32 mouse cellular contexts compared by ENCODE assay signal in genomic region chr6:86689671-86690070, GRCm38 (mm10). TPM values are rescaled to one million over a fixed set of nuclear protein-coding genes. Genes with fewer than 3 reads are reported as not detected.
A peak's percentile ranks its signal among the peaks of the same experiment; 100 is the strongest.
DNase-seq lines count a peak whose midpoint lies in the region; ATAC-seq and TF ChIP-seq lines count a peak whose summit lies in the region.
"Had no signal": no experiment of that assay in that cellular context is flagged by ENCODE, and none has a peak within 500 bp of the region (broad histone marks: within the 10 kb centered on the region; RNA-seq: fewer than 3 reads in every experiment).

No protein-coding gene starts in this region.

- no peak for TF ChIP-seq CTCF in liver, embryonic 14.5 days (IDR thresholded peaks at IDR 0.05; ENCODE audit: low read depth)

- TF ChIP-seq EP300 in liver, embryonic 14.5 days (IDR thresholded peaks at IDR 0.05; ENCODE audit: low read depth), result peak; percentile 26; the same call in 1 of the 2 replicates

- no peaks in the 10 kb centered on the region for H3K36me3 ChIP-seq in liver, embryonic 11.5 days (ENCODE audit: control insufficient read depth, insufficient read depth, low read length)
- peaks cover 3% of the 10 kb centered on the region for H3K36me3 ChIP-seq in liver, embryonic 14.5 days (replicated peaks; ENCODE audit: control insufficient read depth, insufficient read depth, low read depth)
- H3K36me3 ChIP-seq in heart, embryonic 12.5 days, result peaks cover 29% of the 10 kb centered on the region
- peaks cover 34% of the 10 kb centered on the region for H3K36me3 ChIP-seq in hindbrain, embryonic 12.5 days

- 81% methylated on average over 3 of the region's 3 CpGs for WGBS in liver, embryonic 11.5 days
- 44% methylated on average over 3 of the region's 3 CpGs for WGBS in liver, embryonic 14.5 days (ENCODE audit: insufficient replicate concordance)
- 89% methylated on average over 3 of the region's 3 CpGs for WGBS in heart, embryonic 12.5 days
- WGBS in hindbrain, embryonic 12.5 days, result 87% methylated on average over 3 of the region's 3 CpGs

- no peak overlapping the region for H3K27ac ChIP-seq in liver, embryonic 11.5 days (ENCODE audit: low read depth, low read length)
- no peak overlapping the region for H3K27ac ChIP-seq in liver, embryonic 14.5 days
- no peak overlapping the region for H3K27ac ChIP-seq in heart, embryonic 12.5 days (ENCODE audit: poor library complexity, severe bottlenecking)
- no peak overlapping the region for H3K27ac ChIP-seq in hindbrain, embryonic 12.5 days
- H3K27ac ChIP-seq: embryonic facial prominence, embryonic 12.5 days; embryonic facial prominence, embryonic 15.5 days; forebrain, embryonic 10.5 days; forebrain, embryonic 13.5 days; heart, adult 2 months; heart, embryonic 15.5 days; hindbrain, embryonic 10.5 days; hindbrain, embryonic 14.5 days; hindbrain, postnatal 0 days had no signal

- ATAC-seq in liver, embryonic 11.5 days (replicated peaks; ENCODE audit: low FRiP score), result peak; percentile 78
- 0 out of 2 replicates have a peak, but pooled peaks have one; percentile 19 for ATAC-seq in erythroblast, adult 5-6 weeks (replicated peaks; ENCODE audit: low FRiP score, poor library complexity, severe bottlenecking)
- peak; percentile 70 for ATAC-seq in liver, embryonic 14.5 days (ENCODE audit: insufficient read depth)
- peak; percentile 67 for ATAC-seq in megakaryocyte progenitor cell, adult 5-6 weeks (replicated peaks; ENCODE audit: poor library complexity)
- no peak for ATAC-seq in heart, embryonic 12.5 days (ENCODE audit: insufficient number of reproducible peaks, low FRiP score)
- ATAC-seq in CD4-positive, CD25-positive, alpha-beta regulatory T cell, adult 4 months, result no peak
- ATAC-seq in hindbrain, embryonic 12.5 days (ENCODE audit: low FRiP score), result no peak
- ATAC-seq: forebrain, embryonic 13.5 days; forebrain, embryonic 16.5 days; hindbrain, postnatal 0 days; inflammation-experienced regulatory T-cells, adult 6 months had no signal

- no peak overlapping the region for H3K9ac ChIP-seq in liver, embryonic 11.5 days (ENCODE audit: low read depth, low read length)
- no peak overlapping the region for H3K9ac ChIP-seq in liver, embryonic 14.5 days (replicated peaks)
- H3K9ac ChIP-seq in heart, embryonic 12.5 days, result no peak overlapping the region
- no peak overlapping the region for H3K9ac ChIP-seq in hindbrain, embryonic 12.5 days
- H3K9ac ChIP-seq: embryonic facial prominence, embryonic 12.5 days; embryonic facial prominence, embryonic 15.5 days; forebrain, embryonic 13.5 days; heart, embryonic 15.5 days; hindbrain, embryonic 14.5 days had no signal

- no peaks in the 10 kb centered on the region for H3K27me3 ChIP-seq in liver, embryonic 11.5 days (replicated peaks; ENCODE audit: control insufficient read depth, insufficient read depth, low read length)
- H3K27me3 ChIP-seq in liver, embryonic 14.5 days (ENCODE audit: control insufficient read depth, insufficient read depth, low read length), result no peaks in the 10 kb centered on the region
- no peaks in the 10 kb centered on the region for H3K27me3 ChIP-seq in heart, embryonic 12.5 days (replicated peaks)
- H3K27me3 ChIP-seq in hindbrain, embryonic 12.5 days, result no peaks in the 10 kb centered on the region
- H3K27me3 ChIP-seq: CH12.LX; embryonic facial prominence, embryonic 12.5 days; embryonic facial prominence, embryonic 15.5 days; forebrain, embryonic 13.5 days; heart, embryonic 15.5 days had no signal

- no peak for DNase-seq in liver, embryonic 11.5 days (ENCODE audit: low spot score)
- DNase-seq in liver, result no peak
- no peak for DNase-seq in liver, embryonic 14.5 days (ENCODE audit: low read depth in 3 of 3, low spot score in 3 of 3)
- DNase-seq: adrenal gland, adult 2 months; adrenal gland, postnatal 14 days; cerebellum, adult 11-12 months; cerebellum, adult 9-10 months; cerebellum, postnatal 25 days; gastrocnemius, postnatal 10 days; gastrocnemius, postnatal 36 days; heart, adult 2 months; heart, postnatal 10 days; heart, postnatal 36 days had no signal

- H3K4me1 ChIP-seq in liver, embryonic 11.5 days (replicated peaks; ENCODE audit: control insufficient read depth, insufficient read depth, low read length), result 0 out of 2 replicates have a peak, but pooled peaks cover 3% of the 10 kb centered on the region
- peaks cover 5 to 14% of the 10 kb centered on the region in 2 experiments; a peak in 3 of 4 replicates for H3K4me1 ChIP-seq in liver, embryonic 14.5 days (replicated peaks; ENCODE audit: control insufficient read depth in 2 of 2, insufficient read depth in 2 of 2, low read length in 1 of 2)
- no peaks in the 10 kb centered on the region; the same call in 1 of the 2 replicates for H3K4me1 ChIP-seq in heart, embryonic 12.5 days (replicated peaks)
- H3K4me1 ChIP-seq in hindbrain, embryonic 12.5 days, result 0 out of 2 replicates have a peak, but pooled peaks cover 3% of the 10 kb centered on the region
- H3K4me1 ChIP-seq: embryonic facial prominence, embryonic 12.5 days; heart, embryonic 15.5 days had no signal

- H3K9me3 ChIP-seq in liver, embryonic 11.5 days (ENCODE audit: control insufficient read depth, low read length), result no peaks in the 10 kb centered on the region
- H3K9me3 ChIP-seq in liver, embryonic 14.5 days (ENCODE audit: control insufficient read depth, low read length), result no peaks in the 10 kb centered on the region
- H3K9me3 ChIP-seq in heart, embryonic 12.5 days (replicated peaks), result no peaks in the 10 kb centered on the region
- H3K9me3 ChIP-seq in hindbrain, embryonic 12.5 days (replicated peaks), result no peaks in the 10 kb centered on the region
- H3K9me3 ChIP-seq: embryonic facial prominence, embryonic 12.5 days; embryonic facial prominence, embryonic 15.5 days; forebrain, embryonic 10.5 days; forebrain, embryonic 13.5 days; G1E; heart, embryonic 15.5 days; hindbrain, embryonic 10.5 days had no signal

- no peak overlapping the region for H3K4me2 ChIP-seq in liver, embryonic 11.5 days
- H3K4me2 ChIP-seq in liver, embryonic 14.5 days (ENCODE audit: low read depth), result no peak overlapping the region; the same call in 1 of the 2 replicates
- no peak overlapping the region for H3K4me2 ChIP-seq in heart, embryonic 12.5 days
- H3K4me2 ChIP-seq in hindbrain, embryonic 12.5 days (replicated peaks), result no peak overlapping the region
- H3K4me2 ChIP-seq: embryonic facial prominence, embryonic 12.5 days; embryonic facial prominence, embryonic 15.5 days; forebrain, embryonic 13.5 days; heart, embryonic 11.5 days; heart, embryonic 15.5 days; hindbrain, embryonic 14.5 days had no signal

- no peak overlapping the region for H3K4me3 ChIP-seq in liver, embryonic 11.5 days (ENCODE audit: low read depth, low read length)
- H3K4me3 ChIP-seq in liver, embryonic 14.5 days (ENCODE audit: insufficient read depth in 1 of 2, low read depth in 2 of 2, low read length in 2 of 2), result no peak overlapping the region
- no peak overlapping the region for H3K4me3 ChIP-seq in heart, embryonic 12.5 days
- H3K4me3 ChIP-seq in hindbrain, embryonic 12.5 days, result no peak overlapping the region
- H3K4me3 ChIP-seq: embryonic facial prominence, embryonic 12.5 days; embryonic facial prominence, embryonic 15.5 days; erythroblast, embryonic 14.5 days; forebrain, embryonic 10.5 days; forebrain, embryonic 13.5 days; heart, adult 2 months; heart, embryonic 15.5 days; hindbrain, embryonic 10.5 days had no signal

RNA-seq across cellular contexts. Expression of gene Snrnp27, which starts 5.3 kb away (rescaled TPM):
- 109 and 122 TPM in 2 replicates for polyA plus RNA-seq in liver, embryonic 11.5 days (2014; fragmentation: Nextera tagmentation; extraction: Ambion mirVana)
- 22.4 and 32.1 TPM in 2 replicates for total RNA-seq in erythroblast, adult 5-6 weeks (2015; ENCODE audit: low replicate concordance)
- total RNA-seq in erythroblast, adult 5-6 weeks (2017; ENCODE audit: low replicate concordance), result 65.8 and 91.9 TPM in 2 replicates
- polyA plus RNA-seq in liver, embryonic 14.5 days (2012; rRNA removed), result 13.6 and 27.2 TPM in 2 replicates
- polyA plus RNA-seq in liver, embryonic 14.5 days (2014; fragmentation: Nextera tagmentation; extraction: Ambion mirVana), result 54.5 and 58.2 TPM in 2 replicates
- 80.1 and 86.4 TPM in 2 replicates for total RNA-seq in megakaryocyte progenitor cell, adult 5-6 weeks (2015)
- 87.2 and 125 TPM in 2 replicates for total RNA-seq in megakaryocyte progenitor cell, adult 5-6 weeks (2017)
- polyA plus RNA-seq in heart, embryonic 12.5 days (2016; fragmentation: Nextera tagmentation; extraction: Ambion mirVana), result 91.4 and 95.4 TPM in 2 replicates
- 100 to 1,000 TPM; 100 to 121 TPM for polyA plus RNA-seq in CD4-positive, CD25-positive, alpha-beta regulatory T cell, adult 4 months (2017; shearing (Covaris generic))
- 115 and 125 TPM in 2 replicates for polyA plus RNA-seq in hindbrain, embryonic 12.5 days (2016; fragmentation: Nextera tagmentation; extraction: Ambion mirVana)

RNA-seq across cellular contexts. Expression of gene Mxd1, which starts 20.7 kb away (rescaled TPM):
- 11.5 and 13.4 TPM in 2 replicates for polyA plus RNA-seq in liver, embryonic 11.5 days (2014; fragmentation: Nextera tagmentation; extraction: Ambion mirVana)
- total RNA-seq in erythroblast, adult 5-6 weeks (2015; ENCODE audit: low replicate concordance), result 323 and 336 TPM in 2 replicates
- 573 and 620 TPM in 2 replicates for total RNA-seq in erythroblast, adult 5-6 weeks (2017; ENCODE audit: low replicate concordance)
- polyA plus RNA-seq in liver, embryonic 14.5 days (2012; rRNA removed), result 17.8 and 18.7 TPM in 2 replicates
- polyA plus RNA-seq in liver, embryonic 14.5 days (2014; fragmentation: Nextera tagmentation; extraction: Ambion mirVana), result 30.3 and 32.5 TPM in 2 replicates
- 17.6 and 19.4 TPM in 2 replicates for total RNA-seq in megakaryocyte progenitor cell, adult 5-6 weeks (2015)
- total RNA-seq in megakaryocyte progenitor cell, adult 5-6 weeks (2017), result 17.6 and 18.1 TPM in 2 replicates
- 14.1 and 14.4 TPM in 2 replicates for polyA plus RNA-seq in heart, embryonic 12.5 days (2016; fragmentation: Nextera tagmentation; extraction: Ambion mirVana)
- 10 to 100 TPM; 17.8 to 21.8 TPM for polyA plus RNA-seq in CD4-positive, CD25-positive, alpha-beta regulatory T cell, adult 4 months (2017; shearing (Covaris generic))
- 30.1 and 30.4 TPM in 2 replicates for polyA plus RNA-seq in hindbrain, embryonic 12.5 days (2016; fragmentation: Nextera tagmentation; extraction: Ambion mirVana)

RNA-seq across cellular contexts. Expression of gene Gmcl1, which starts 43.5 kb away (rescaled TPM):
- polyA plus RNA-seq in liver, embryonic 11.5 days (2014; fragmentation: Nextera tagmentation; extraction: Ambion mirVana), result 17.9 and 21.9 TPM in 2 replicates
- 4.4 and 9.0 TPM in 2 replicates for total RNA-seq in erythroblast, adult 5-6 weeks (2015; ENCODE audit: low replicate concordance)
- total RNA-seq in erythroblast, adult 5-6 weeks (2017; ENCODE audit: low replicate concordance), result 4.9 and 5.4 TPM in 2 replicates
- 3.6 and 4.8 TPM in 2 replicates for polyA plus RNA-seq in liver, embryonic 14.5 days (2012; rRNA removed)
- 7.4 and 8.3 TPM in 2 replicates for polyA plus RNA-seq in liver, embryonic 14.5 days (2014; fragmentation: Nextera tagmentation; extraction: Ambion mirVana)
- total RNA-seq in megakaryocyte progenitor cell, adult 5-6 weeks (2015), result 24.5 and 28.2 TPM in 2 replicates
- 26.1 TPM in 2 replicates for total RNA-seq in megakaryocyte progenitor cell, adult 5-6 weeks (2017)
- polyA plus RNA-seq in heart, embryonic 12.5 days (2016; fragmentation: Nextera tagmentation; extraction: Ambion mirVana), result 23.2 and 24.8 TPM in 2 replicates
- 10 to 100 TPM; 10.7 to 15.5 TPM for polyA plus RNA-seq in CD4-positive, CD25-positive, alpha-beta regulatory T cell, adult 4 months (2017; shearing (Covaris generic))
- 63.9 and 64.4 TPM in 2 replicates for polyA plus RNA-seq in hindbrain, embryonic 12.5 days (2016; fragmentation: Nextera tagmentation; extraction: Ambion mirVana)

Comparison
In these comparisons a context has a peak if more than half of its experiments do, and no peak if none do; other contexts are left out.
1. ATAC-seq: peak in liver, embryonic 11.5 days (single experiment), erythroblast, adult 5-6 weeks (single experiment), liver, embryonic 14.5 days (single experiment) and megakaryocyte progenitor cell, adult 5-6 weeks (single experiment); none in heart, embryonic 12.5 days (single experiment), CD4-positive, CD25-positive, alpha-beta regulatory T cell, adult 4 months (single experiment) and hindbrain, embryonic 12.5 days (single experiment).